Mouse (Mus musculus): ENCODE measurements around the gene Cic. TPM values are rescaled to one million over a fixed set of nuclear protein-coding genes. Genes with fewer than 3 reads are reported as not detected.
"Not testable (repeated sequence)": the region's sequence is repeated elsewhere in the genome, so short reads cannot be mapped to it uniquely, and the experiment has no call there.

Cic gene
- total and polyA plus RNA-seq, 2 experiments from 2014 or later, result 31.3 to 121 TPM

DNA sequence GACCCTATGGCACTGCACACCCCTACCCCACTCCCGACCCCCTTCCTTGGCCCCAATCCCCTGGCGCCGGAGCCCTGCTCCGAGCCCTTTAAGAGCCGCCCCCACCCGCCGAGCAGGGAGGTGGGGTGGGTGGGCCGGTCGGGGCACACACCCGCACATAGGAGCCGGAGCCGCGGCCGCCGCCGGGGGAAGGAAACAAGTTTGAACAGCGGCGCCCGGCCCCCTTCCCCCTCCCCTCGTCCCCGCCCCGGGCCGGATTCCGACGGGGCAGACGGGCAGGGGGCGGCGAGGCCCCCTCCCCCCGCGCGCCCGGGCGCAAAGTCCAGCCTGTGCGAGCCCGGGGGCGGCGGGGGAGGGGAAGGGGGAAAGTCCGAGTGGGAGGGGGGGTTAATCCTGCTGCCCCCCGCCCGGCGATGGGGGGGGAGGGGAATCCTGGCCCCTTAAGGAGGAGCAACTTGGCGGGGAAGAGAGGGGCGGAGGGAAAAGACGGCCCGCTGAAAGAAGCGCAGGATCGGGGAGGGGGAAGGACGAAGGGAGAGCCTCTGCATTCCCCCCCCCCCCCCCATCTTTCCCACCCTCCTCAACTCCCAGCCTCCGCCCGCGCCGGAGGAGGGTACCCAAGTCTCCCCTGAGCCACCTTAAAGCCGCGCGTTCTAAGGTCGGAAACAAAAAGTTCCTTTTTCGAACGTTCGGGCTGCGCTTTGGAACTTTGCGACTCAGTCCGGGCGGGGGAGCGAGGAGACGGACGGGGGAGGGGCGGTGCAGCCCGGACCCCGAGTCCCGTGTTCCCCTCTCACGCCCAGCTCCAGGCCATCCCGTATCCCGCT is 18.0 kb upstream of the Cic start:
- Histone ChIP-seq H3K27ac (ENCODE audit: low read depth, low read length) (peak overlapping the region; percentile 96), H3K4me1 (ENCODE audit: insufficient read depth) (peaks cover 36% of the 10 kb centered on the region), H3K4me2 (ENCODE audit: low read depth) (peak overlapping the region; percentile 85), H3K4me3 (ENCODE audit: low read depth, low read length) (peak overlapping the region; percentile 87), H3K9ac (peak overlapping the region; percentile 69), H3K9me3 (ENCODE audit: low read length) (no peaks in the 10 kb centered on the region), H3K27me3 (ENCODE audit: insufficient read depth, low read length) (no peaks in the 10 kb centered on the region), H3K36me3 (ENCODE audit: insufficient read depth) (peaks cover 10% of the 10 kb centered on the region; the same call in 1 of the 2 replicates)
- ATAC-seq, result peak; percentile 18
- DNase-seq, result peak; percentile 78
- TF ChIP-seq CTCF (IDR thresholded peaks at IDR 0.05; ENCODE audit: low read depth), result no peak
- under 1% methylated on average over 33 of the region's 73 CpGs for WGBS

- H3K4me2 ChIP-seq (ENCODE audit: low read depth), result peak within 1 kb of the TSS; percentile 85
- ATAC-seq (peak; percentile 80), DNase-seq (peak; percentile 93)
- peak within 1 kb of the TSS; percentile 96 for H3K27ac ChIP-seq (ENCODE audit: low read depth, low read length)
- H3K9ac ChIP-seq, result peak within 1 kb of the TSS; percentile 69
- H3K27me3 ChIP-seq (ENCODE audit: insufficient read depth, low read length), result no peaks in the 10 kb centered on the region
- peak within 1 kb of the TSS; percentile 87 for H3K4me3 ChIP-seq (ENCODE audit: low read depth, low read length)
- 1% methylated on average over 71 of the region's 81 CpGs for WGBS
- no peaks in the 10 kb centered on the region for H3K9me3 ChIP-seq (ENCODE audit: low read length)
- no peak for TF ChIP-seq CTCF (IDR thresholded peaks at IDR 0.05; ENCODE audit: low read depth)
- H3K36me3 ChIP-seq (ENCODE audit: insufficient read depth), result peaks cover 2% of the 10 kb centered on the region; the same call in 1 of the 2 replicates
- H3K4me1 ChIP-seq (ENCODE audit: insufficient read depth), result peaks cover 36% of the 10 kb centered on the region
These were observed 17.1 kb upstream of the Cic start, which contains the start of gene Erf for GRCm38 (mm10) chr7:25250141-25250972. TSS of gene Erf (minus strand) at chr7:25250761.

- no peak for ATAC-seq
- H3K4me2 ChIP-seq (ENCODE audit: low read depth), result peak overlapping the region; percentile 85
These were observed 16.3 kb upstream of the Cic start for GRCm38 (mm10) chr7:25251071-25251791.

DNA sequence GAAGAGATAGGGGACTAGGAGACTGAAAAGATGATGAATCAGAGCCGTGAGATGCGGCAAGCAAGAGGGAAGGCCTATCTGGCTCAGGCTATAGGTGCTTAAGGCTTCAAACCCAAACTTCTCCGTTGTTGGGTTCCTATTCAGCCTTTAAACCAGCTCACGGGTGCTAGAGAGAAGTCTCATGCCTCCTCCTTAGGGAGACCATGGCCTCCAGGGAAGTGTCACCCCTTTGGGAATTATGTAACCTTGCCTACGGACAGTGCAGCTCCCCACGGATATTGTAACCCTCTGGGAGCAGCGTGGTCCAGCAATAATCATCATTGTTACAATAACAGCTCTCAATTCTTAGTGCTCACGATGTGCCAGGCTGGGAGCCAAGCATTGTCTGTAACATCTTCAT is 15.7 kb upstream of the Cic start:
- Histone ChIP-seq H3K9me3 (ENCODE audit: low read length) (no peaks in the 10 kb centered on the region), H3K9ac (peak overlapping the region; percentile 69), H3K4me1 (ENCODE audit: insufficient read depth) (peaks cover 25% of the 10 kb centered on the region), H3K36me3 (ENCODE audit: insufficient read depth) (no peaks in the 10 kb centered on the region), H3K4me3 (ENCODE audit: low read depth, low read length) (peak overlapping the region; percentile 87), H3K27me3 (ENCODE audit: insufficient read depth, low read length) (no peaks in the 10 kb centered on the region), H3K4me2 (ENCODE audit: low read depth) (peak overlapping the region; percentile 85), H3K27ac (ENCODE audit: low read depth, low read length) (peak overlapping the region; percentile 96)
- no peak for TF ChIP-seq CTCF (IDR thresholded peaks at IDR 0.05; ENCODE audit: low read depth)
- DNase-seq (no peak), ATAC-seq (no peak)
- 17% methylated on average over 8 of the region's 8 CpGs for WGBS

More at GRCm38 (mm10) chr7:25251071-25251791, 16.3 kb upstream of the Cic start:
- peak overlapping the region; percentile 69 for H3K9ac ChIP-seq
- H3K9me3 ChIP-seq (ENCODE audit: low read length), result no peaks in the 10 kb centered on the region
- peak overlapping the region; percentile 96 for H3K27ac ChIP-seq (ENCODE audit: low read depth, low read length)
- 3% methylated on average over 22 of the region's 22 CpGs for WGBS
- peak; percentile 65 for DNase-seq
- TF ChIP-seq CTCF (IDR thresholded peaks at IDR 0.05; ENCODE audit: low read depth), result no peak
- no peaks in the 10 kb centered on the region for H3K36me3 ChIP-seq (ENCODE audit: insufficient read depth)
- H3K4me3 ChIP-seq (ENCODE audit: low read depth, low read length), result peak overlapping the region; percentile 87
- H3K4me1 ChIP-seq (ENCODE audit: insufficient read depth), result peaks cover 29% of the 10 kb centered on the region
- H3K27me3 ChIP-seq (ENCODE audit: insufficient read depth, low read length), result no peaks in the 10 kb centered on the region

GRCm38 (mm10) chr7:25261896-25262295 is 5.6 kb upstream of the Cic start:
- no peak for TF ChIP-seq CTCF (IDR thresholded peaks at IDR 0.05; ENCODE audit: low read depth)
- Histone ChIP-seq H3K4me2 (ENCODE audit: low read depth) (no peak overlapping the region), H3K27me3 (ENCODE audit: insufficient read depth, low read length) (no peaks in the 10 kb centered on the region), H3K4me3 (ENCODE audit: low read depth, low read length) (no peak overlapping the region), H3K36me3 (ENCODE audit: insufficient read depth) (no peaks in the 10 kb centered on the region), H3K4me1 (ENCODE audit: insufficient read depth) (no peaks in the 10 kb centered on the region; the same call in 1 of the 2 replicates), H3K9me3 (ENCODE audit: low read length) (no peaks in the 10 kb centered on the region), H3K27ac (ENCODE audit: low read depth, low read length) (no peak overlapping the region), H3K9ac (no peak overlapping the region)
- WGBS, result 81% methylated on average over 1 of the region's 1 CpGs
- DNase-seq (no peak), ATAC-seq (no peak)

- peaks cover 5% of the 10 kb centered on the region for H3K4me1 ChIP-seq (ENCODE audit: insufficient read depth)
- no peaks in the 10 kb centered on the region for H3K27me3 ChIP-seq (ENCODE audit: insufficient read depth, low read length)
- no peak overlapping the region for H3K4me2 ChIP-seq (ENCODE audit: low read depth)
- H3K36me3 ChIP-seq (ENCODE audit: insufficient read depth), result no peaks in the 10 kb centered on the region
- H3K27ac ChIP-seq (ENCODE audit: low read depth, low read length), result no peak overlapping the region
- H3K9me3 ChIP-seq (ENCODE audit: low read length), result no peaks in the 10 kb centered on the region
- DNase-seq (no peak), ATAC-seq (no peak)
- WGBS, result 24% methylated on average over 17 of the region's 17 CpGs
- H3K9ac ChIP-seq, result no peak overlapping the region
- H3K4me3 ChIP-seq (ENCODE audit: low read depth, low read length), result no peak overlapping the region
- TF ChIP-seq CTCF (IDR thresholded peaks at IDR 0.05; ENCODE audit: low read depth), result no peak
These were observed 3.3 kb upstream of the Cic start for GRCm38 (mm10) chr7:25263968-25264870.

GRCm38 (mm10) chr7:25265743-25266142 is 1.8 kb upstream of the Cic start:
- H3K36me3 ChIP-seq (ENCODE audit: insufficient read depth); H3K27ac ChIP-seq (ENCODE audit: low read depth, low read length); H3K4me2 ChIP-seq (ENCODE audit: low read depth); H3K9ac ChIP-seq; H3K9me3 ChIP-seq (ENCODE audit: low read length); H3K27me3 ChIP-seq (ENCODE audit: insufficient read depth, low read length); H3K4me3 ChIP-seq (ENCODE audit: low read depth, low read length); DNase-seq; ATAC-seq: not testable (repeated sequence)
- WGBS, result 87% methylated on average over 5 of the region's 5 CpGs
- H3K4me1 ChIP-seq (ENCODE audit: insufficient read depth), result peaks cover 14% of the 10 kb centered on the region
